In the genomic region with DNA sequence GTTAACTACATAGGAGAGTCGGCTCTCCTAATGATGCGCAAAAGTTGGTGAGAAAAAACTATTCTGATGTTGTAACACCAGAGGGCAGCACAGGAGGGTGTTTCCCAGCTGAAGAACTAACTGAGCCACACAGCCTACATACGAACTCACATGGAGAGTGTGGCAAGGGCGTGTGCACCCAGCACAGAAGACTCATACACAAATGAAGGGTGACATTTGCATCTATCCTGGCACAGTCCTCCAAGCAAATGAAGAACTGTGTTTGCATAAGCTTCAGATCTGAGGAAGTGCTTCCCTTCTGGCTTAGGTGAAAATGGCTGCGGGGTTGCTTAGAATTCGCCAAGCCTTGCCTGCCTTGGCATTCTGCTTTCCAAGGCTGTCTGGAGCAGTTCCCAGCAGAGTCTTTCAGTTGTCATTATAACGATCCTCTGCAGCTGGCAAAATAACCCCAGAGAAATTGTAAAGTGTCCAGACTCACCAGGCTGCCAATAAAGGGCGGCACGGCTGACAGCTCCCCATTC, we compare ENCODE assay signal across 8 mouse cellular contexts. TPM values are rescaled to one million over a fixed set of nuclear protein-coding genes. Genes with fewer than 3 reads are reported as not detected.
DNase-seq lines count a peak whose midpoint lies in the region; ATAC-seq and TF ChIP-seq lines count a peak whose summit lies in the region.

No protein-coding gene starts in this region.

- ATAC-seq in kidney, embryonic 14.5 days (ENCODE audit: low FRiP score, low TSS enrichment) = no peak
- ATAC-seq in hindbrain, embryonic 16.5 days = peak; percentile 94
- peak; percentile 59 for ATAC-seq in stomach, postnatal 0 days (ENCODE audit: low FRiP score, low TSS enrichment)

- no peaks in the 10 kb centered on the region for H3K4me1 ChIP-seq in kidney, embryonic 14.5 days (ENCODE audit: control insufficient read depth, insufficient read depth, low read length)
- H3K4me1 ChIP-seq in hindbrain, embryonic 16.5 days (ENCODE audit: control insufficient read depth, insufficient read depth, low read depth, low read length) = no peaks in the 10 kb centered on the region
- no peaks in the 10 kb centered on the region for H3K4me1 ChIP-seq in stomach, postnatal 0 days (replicated peaks; ENCODE audit: control insufficient read depth, insufficient read depth)

- no peak for TF ChIP-seq EP300 in stomach, postnatal 0 days (optimal IDR thresholded peaks at IDR 0.05)

- no peak overlapping the region for H3K4me3 ChIP-seq in kidney, embryonic 14.5 days (ENCODE audit: low read length)
- no peak overlapping the region for H3K4me3 ChIP-seq in hindbrain, embryonic 16.5 days (ENCODE audit: low read length)
- H3K4me3 ChIP-seq in stomach, postnatal 0 days (ENCODE audit: low read depth, low read length) = no peak overlapping the region

- peak; percentile 34 for DNase-seq in kidney, adult 18-20 months
- DNase-seq in adrenal gland, postnatal 36 days = peak; percentile 72 to 73
- DNase-seq in fat pad, adult 2 months (ENCODE audit: extremely low read depth, low read depth, low spot score) = peak; percentile 26
- DNase-seq in left cerebral cortex, postnatal 4 days = peak; percentile 82
- DNase-seq in naive thymus-derived CD4-positive, alpha-beta T cell, adult 2 months (ENCODE audit: low read depth) = peak; percentile 83
- peak; percentile 60 for DNase-seq in stomach, postnatal 0 days (ENCODE audit: low spot score)

- H3K27ac ChIP-seq in kidney, embryonic 14.5 days (ENCODE audit: low read depth, low read length) = no peak overlapping the region
- 0 out of 2 replicates have a peak overlapping the region, but pooled peaks have one; percentile 31 for H3K27ac ChIP-seq in hindbrain, embryonic 16.5 days (ENCODE audit: low read depth, low read length)
- no peak overlapping the region for H3K27ac ChIP-seq in stomach, postnatal 0 days (replicated peaks)

- no peaks in the 10 kb centered on the region for H3K27me3 ChIP-seq in kidney, embryonic 14.5 days (ENCODE audit: control insufficient read depth, insufficient read depth, low read length)
- no peaks in the 10 kb centered on the region for H3K27me3 ChIP-seq in hindbrain, embryonic 16.5 days (replicated peaks; ENCODE audit: control insufficient read depth, insufficient read depth, low read length)
- H3K27me3 ChIP-seq in stomach, postnatal 0 days (ENCODE audit: control insufficient read depth, insufficient read depth, low read length) = no peaks in the 10 kb centered on the region

- WGBS in kidney, embryonic 14.5 days = 48% methylated on average over 9 of the region's 9 CpGs
- 23% methylated on average over 9 of the region's 9 CpGs for WGBS in hindbrain, embryonic 16.5 days
- 26% methylated on average over 9 of the region's 9 CpGs for WGBS in stomach, postnatal 0 days

- H3K4me2 ChIP-seq in kidney, embryonic 14.5 days (replicated peaks; ENCODE audit: low read depth, low read length) = no peak overlapping the region
- peak overlapping the region; percentile 34; the same call in 1 of the 2 replicates for H3K4me2 ChIP-seq in hindbrain, embryonic 16.5 days (ENCODE audit: low read length)
- 0 out of 2 replicates have a peak overlapping the region, but pooled peaks have one; percentile 1 for H3K4me2 ChIP-seq in stomach, postnatal 0 days (replicated peaks; ENCODE audit: low read depth)

- H3K36me3 ChIP-seq in kidney, embryonic 14.5 days (ENCODE audit: control insufficient read depth, insufficient read depth, low read length) = no peaks in the 10 kb centered on the region
- no peaks in the 10 kb centered on the region for H3K36me3 ChIP-seq in hindbrain, embryonic 16.5 days (ENCODE audit: control insufficient read depth, insufficient read depth, low read length)
- no peaks in the 10 kb centered on the region for H3K36me3 ChIP-seq in stomach, postnatal 0 days (ENCODE audit: control insufficient read depth, insufficient read depth, low read length)

- H3K9me3 ChIP-seq in kidney, embryonic 14.5 days (ENCODE audit: control insufficient read depth, low read length) = no peaks in the 10 kb centered on the region
- H3K9me3 ChIP-seq in hindbrain, embryonic 16.5 days (ENCODE audit: control insufficient read depth, low read length) = no peaks in the 10 kb centered on the region
- H3K9me3 ChIP-seq in stomach, postnatal 0 days (ENCODE audit: control insufficient read depth, low read length) = no peaks in the 10 kb centered on the region

- no peak overlapping the region for H3K9ac ChIP-seq in kidney, embryonic 14.5 days (ENCODE audit: low read depth, low read length)
- no peak overlapping the region for H3K9ac ChIP-seq in hindbrain, embryonic 16.5 days (ENCODE audit: low read depth, low read length)
- 0 out of 2 replicates have a peak overlapping the region, but pooled peaks have one; percentile 18 for H3K9ac ChIP-seq in stomach, postnatal 0 days (ENCODE audit: low read length)

- peak; percentile 83 for TF ChIP-seq CTCF in stomach, postnatal 0 days (IDR thresholded peaks at IDR 0.05; ENCODE audit: low read depth)

- intact Hi-C loops in left cerebral cortex, postnatal 4 days (cut with DNase I) = loop anchor here (2.0 to 5.0 kb wide), 2 partner anchors 50 to 135 kb away; a partner anchor contains a TSS

RNA-seq across cellular contexts. Expression of a gene that starts 25.4 kb away (rescaled TPM):
- polyA plus RNA-seq in kidney, embryonic 14.5 days (2014; fragmentation: Nextera tagmentation; extraction: Ambion mirVana) = 6.5 and 7.2 TPM in 2 replicates
- 1 to 10 TPM; 3.8 to 6.7 TPM for total RNA-seq in adrenal gland, postnatal 36 days (2021)
- 5.4 and 8.6 TPM in 2 replicates for polyA plus RNA-seq in hindbrain, embryonic 16.5 days (2015; fragmentation: Nextera tagmentation; extraction: Ambion mirVana)
- 1 to 10 TPM; 9.1 to 9.7 TPM for total RNA-seq in left cerebral cortex, postnatal 4 days (2021)
- 2.3 and 3.0 TPM in 2 replicates for polyA plus RNA-seq in stomach, postnatal 0 days (2015; fragmentation: Nextera tagmentation; extraction: Ambion mirVana)

RNA-seq across cellular contexts. Expression of a gene that starts 48.8 kb away (rescaled TPM):
- polyA plus RNA-seq in kidney, embryonic 14.5 days (2014; fragmentation: Nextera tagmentation; extraction: Ambion mirVana) = 106 and 108 TPM in 2 replicates
- 10 to 100 TPM; 68.5 to 87.0 TPM for total RNA-seq in adrenal gland, postnatal 36 days (2021)
- 169 and 177 TPM in 2 replicates for polyA plus RNA-seq in hindbrain, embryonic 16.5 days (2015; fragmentation: Nextera tagmentation; extraction: Ambion mirVana)
- total RNA-seq in left cerebral cortex, postnatal 4 days (2021) = 10 to 100 TPM; 94.0 to 97.2 TPM
- polyA plus RNA-seq in stomach, postnatal 0 days (2015; fragmentation: Nextera tagmentation; extraction: Ambion mirVana) = 93.1 and 94.6 TPM in 2 replicates

Comparison
In these comparisons a context has a peak if more than half of its experiments do, and no peak if none do; other contexts are left out.
1. DNase-seq: peak in every context shown above with its lines; median percentile 83 in naive thymus-derived CD4-positive, alpha-beta T cell, adult 2 months; 82 in left cerebral cortex, postnatal 4 days; 72 in adrenal gland, postnatal 36 days; 60 in stomach, postnatal 0 days; 34 in kidney, adult 18-20 months; 26 in fat pad, adult 2 months.